Mouse (Mus musculus): ENCODE measurements at regions not wholly inside any gene's neighbourhood (a gene's known extent, or its start where the extent isn't known, plus 50 kb on each side); places are given as distances from the start of the nearest gene placed in this dataset.

DNA sequence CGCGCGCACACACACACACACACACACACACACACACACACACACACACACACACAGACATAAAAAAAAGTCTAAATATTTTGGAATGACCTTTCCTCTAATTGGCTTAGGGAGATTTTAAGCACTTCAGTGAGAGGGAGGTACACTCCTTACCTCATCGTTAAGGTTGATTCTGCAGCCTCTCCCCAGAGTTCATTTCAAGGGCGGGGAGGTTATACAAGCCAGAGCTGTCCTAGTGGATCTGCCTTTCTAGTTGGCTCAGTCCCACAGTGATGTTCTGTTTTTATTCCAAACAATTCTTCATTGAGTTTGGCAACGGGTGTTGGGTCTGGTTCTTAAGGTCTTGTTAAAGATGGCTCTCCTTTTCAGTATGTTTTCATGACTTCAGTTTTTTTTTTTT lies 64.8 kb upstream of the Eif4g2 start:
- TF ChIP-seq USF1 (IDR thresholded peaks at IDR 0.05; ENCODE audit: low read depth), result no peak
- TF ChIP-seq POLR2A (IDR thresholded peaks at IDR 0.05; ENCODE audit: insufficient read length, low read depth), result no peak
- TF ChIP-seq REST (IDR thresholded peaks at IDR 0.05; ENCODE audit: insufficient read depth, insufficient read length), result no peak
- TF ChIP-seq CEBPB (IDR thresholded peaks at IDR 0.05; ENCODE audit: insufficient read depth, poor library complexity, severe bottlenecking), result no peak

All from myocyte (in vitro differentiated cells).